Mouse (Mus musculus) liver, embryonic 14.5 days (tissue): ENCODE measurements at regions not wholly inside any gene's neighbourhood (a gene's known extent, or its start where the extent isn't known, plus 50 kb on each side); places are given as distances from the start of the nearest gene placed in this dataset.

Experiments used
- ATAC-seq: fragments of 200-750 bp; cut with Nextera tagmentation; 2 replicates; pipeline ENCODE4 v1.8.0; 2017; ENCODE audit warnings: moderate number of reproducible peaks, mild to moderate bottlenecking, moderate library complexity; ENCODE audit not compliant: insufficient read depth
- DNase-seq, 3 experiments: peaks; one replicate each; pipeline ENCODE4 v3.0.0-alpha.2; 2012 to 2013; ENCODE audit warnings: low read depth in 3 of 3, low spot score in 3 of 3
- H3K27ac ChIP-seq: fragments of 300-500 bp; sonication (generic); 2 replicates; pipeline ENCODE4 v1.5.1; 2014; ENCODE audit warnings: moderate library complexity, mild to moderate bottlenecking, control low read depth, inconsistent platforms
- H3K27me3 ChIP-seq: fragments of 300-500 bp; sonication (generic); 2 replicates; pipeline ENCODE4 v1.6.1; 2014; ENCODE audit warnings: mild to moderate bottlenecking, low read length, moderate library complexity; ENCODE audit not compliant: control insufficient read depth, insufficient read depth
- H3K36me3 ChIP-seq: fragments of 300-500 bp; sonication (generic); replicated peaks from 2 replicates; pipeline ENCODE4 v1.6.1; 2014; ENCODE audit warnings: low read depth; ENCODE audit not compliant: control insufficient read depth, insufficient read depth
- H3K4me1 ChIP-seq, 2 experiments: fragments of 200-500 bp in 1 of 2; fragments of 300-500 bp in 1 of 2; sonication (generic) in 1 of 2; replicated peaks; 2 replicates each; pipeline ENCODE4 v1.6.1; 2012 to 2014; ENCODE audit warnings: antibody characterized with exemption in 1 of 2, inconsistent platforms in 1 of 2, low read length in 1 of 2; ENCODE audit not compliant: control insufficient read depth in 2 of 2, insufficient read depth in 2 of 2
- H3K4me2 ChIP-seq: fragments of 300-500 bp; sonication (generic); 2 replicates; pipeline ENCODE4 v1.6.1; 2014; ENCODE audit warnings: low read depth, mild to moderate bottlenecking, control low read depth, moderate library complexity
- H3K4me3 ChIP-seq, 2 experiments: fragments of 200-500 bp in 1 of 2; fragments of 300-500 bp in 1 of 2; sonication (generic) in 1 of 2; 2 replicates each; pipeline ENCODE4 v1.5.1; 2012 to 2014; ENCODE audit warnings: low read depth in 2 of 2, low read length in 2 of 2, mild to moderate bottlenecking in 2 of 2, control low read depth in 1 of 2, inconsistent platforms in 1 of 2, moderate library complexity in 1 of 2; ENCODE audit not compliant: insufficient read depth in 1 of 2
- H3K9ac ChIP-seq: fragments of 300-500 bp; sonication (generic); replicated peaks from 2 replicates; pipeline ENCODE4 v1.6.1; 2014; ENCODE audit warnings: mild to moderate bottlenecking, control low read depth, moderate library complexity
- H3K9me3 ChIP-seq: fragments of 300-500 bp; sonication (generic); 2 replicates; pipeline ENCODE4 v1.6.1; 2016; ENCODE audit warnings: low read length, mixed read lengths; ENCODE audit not compliant: control insufficient read depth
- CTCF ChIP-seq: IDR thresholded peaks from 2 replicates; pipeline ENCODE4 v1.5.1; 2016; ENCODE audit warnings: antibody characterized with exemption, low read depth, control low read depth
- EP300 ChIP-seq: IDR thresholded peaks from 2 replicates; pipeline ENCODE4 v1.6.1; 2016; ENCODE audit warnings: antibody characterized with exemption, low read depth
- WGBS: fragments of 180-500 bp; shearing (Covaris S2); extraction: QIAGEN DNeasy Blood & Tissue Kit; methylation state at CpG from one replicate; pipeline ENCODE4 v1.1.7; 2014; ENCODE audit not compliant: insufficient replicate concordance; 5-methylcytosine and 5-hydroxymethylcytosine counted together

GRCm38 (mm10) chr14:25226840-25227506 is 232.0 kb upstream of the Zmiz1 start:
- no peak for ATAC-seq
- no peak overlapping the region for H3K9ac ChIP-seq

GRCm38 (mm10) chr14:25228321-25229047 is 230.5 kb upstream of the Zmiz1 start:
- no peak overlapping the region for H3K9ac ChIP-seq
- H3K4me1 ChIP-seq: peaks cover 0 to 4% of the 10 kb centered on the region in 2 experiments; a peak in 2 of 4 replicates
- TF ChIP-seq EP300 (no peak), CTCF (no peak)
- H3K4me2 ChIP-seq: no peak overlapping the region
- H3K27me3 ChIP-seq: no peaks in the 10 kb centered on the region
- DNase-seq (no peak), ATAC-seq (no peak)
- WGBS: 67% methylated on average over 13 of the region's 13 CpGs
- H3K4me3 ChIP-seq: no peak overlapping the region
- H3K27ac ChIP-seq: no peak overlapping the region
- no peaks in the 10 kb centered on the region for H3K36me3 ChIP-seq
- no peaks in the 10 kb centered on the region for H3K9me3 ChIP-seq

More at GRCm38 (mm10) chr14:25226840-25227506, 232.0 kb upstream of the Zmiz1 start:
- Histone ChIP-seq H3K27ac (no peak overlapping the region), H3K27me3 (no peaks in the 10 kb centered on the region), H3K36me3 (no peaks in the 10 kb centered on the region), H3K4me1 (peaks cover 0 to 4% of the 10 kb centered on the region in 2 experiments; a peak in 2 of 4 replicates), H3K4me2 (peak overlapping the region; percentile 15; the same call in 1 of the 2 replicates), H3K4me3 (no peak overlapping the region), H3K9me3 (no peaks in the 10 kb centered on the region)
- no peak for DNase-seq
- TF ChIP-seq CTCF: no peak
- TF ChIP-seq EP300: no peak
- WGBS: 60% methylated on average over 7 of the region's 7 CpGs

DNA sequence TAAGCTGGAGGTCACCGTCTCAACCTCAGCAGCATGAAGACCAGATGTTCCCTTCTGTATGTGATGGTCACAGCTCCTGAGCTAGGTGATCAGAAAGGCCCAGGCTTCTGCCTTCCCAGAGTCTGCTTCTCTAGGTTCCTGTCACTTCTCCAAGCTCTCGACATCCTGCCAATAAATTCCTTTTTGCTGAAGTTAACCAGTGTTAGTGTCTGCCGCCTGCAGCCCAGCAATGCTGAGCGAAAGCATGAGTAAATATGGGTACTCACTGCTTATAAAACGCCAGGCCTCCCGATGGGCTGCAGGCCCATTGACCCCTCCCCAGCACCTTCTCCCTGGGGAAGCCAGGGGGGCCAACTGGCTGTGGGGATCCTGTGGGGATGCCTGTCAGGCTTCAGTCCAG is 229.4 kb upstream of the Zmiz1 start:
- WGBS: 37% methylated on average over 6 of the region's 6 CpGs
- DNase-seq: no peak
- Histone ChIP-seq H3K27me3 (no peaks in the 10 kb centered on the region), H3K4me1 (peaks cover 0 to 4% of the 10 kb centered on the region in 2 experiments; a peak in 2 of 4 replicates), H3K4me2 (no peak overlapping the region), H3K9me3 (no peaks in the 10 kb centered on the region), H3K27ac (no peak overlapping the region), H3K36me3 (no peaks in the 10 kb centered on the region), H3K9ac (no peak overlapping the region), H3K4me3 (no peak overlapping the region)
- TF ChIP-seq CTCF (no peak), EP300 (no peak)
- ATAC-seq: no peak

DNA sequence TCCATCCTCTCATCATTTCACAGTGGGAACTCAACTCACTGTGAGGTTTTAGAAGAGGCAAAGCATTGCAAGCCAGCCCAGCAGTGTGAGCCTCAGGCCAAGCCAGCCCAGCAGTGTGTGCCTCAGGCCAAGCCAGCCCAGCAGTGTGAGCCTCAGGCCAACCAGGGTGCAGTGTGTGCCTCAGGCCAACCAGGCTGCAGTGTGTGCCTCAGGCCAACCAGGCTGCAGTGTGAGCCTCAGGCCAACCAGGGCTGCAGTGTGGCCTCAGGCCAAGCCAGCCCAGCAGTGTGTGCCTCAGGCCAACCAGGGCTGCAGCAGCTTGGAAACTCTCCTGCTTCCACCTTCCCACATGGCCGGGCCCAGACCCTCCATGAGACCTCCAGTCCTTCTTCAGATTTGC is 227.1 kb upstream of the Zmiz1 start:
- ATAC-seq: peak; percentile 67
- no peak overlapping the region for H3K27ac ChIP-seq

DNA sequence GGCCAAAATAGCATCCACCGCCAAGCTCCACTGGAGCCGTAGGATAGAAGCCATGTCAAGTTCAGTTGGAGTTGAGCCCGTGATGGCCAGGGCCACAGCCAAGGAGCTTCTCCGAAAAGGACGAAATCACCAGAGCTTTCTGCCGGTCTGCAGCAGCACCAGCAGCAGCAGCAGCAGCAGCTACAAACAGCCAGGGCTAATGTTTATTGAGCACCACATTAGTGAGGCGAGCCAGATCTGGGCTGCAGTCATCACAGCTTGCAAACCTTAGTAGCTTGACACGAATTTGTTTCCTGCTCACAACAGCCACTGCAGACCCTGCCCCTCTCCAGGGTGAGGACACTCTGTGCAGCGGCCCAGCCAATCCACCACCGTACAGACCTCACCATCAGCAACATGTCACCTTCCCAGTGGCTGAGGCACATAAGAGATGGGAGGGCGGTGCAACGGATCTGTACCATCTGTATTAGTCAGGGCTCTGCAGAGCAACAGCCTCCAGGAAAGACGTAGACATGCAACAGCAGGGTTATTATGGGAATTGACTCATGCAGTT is 222.5 kb upstream of the Zmiz1 start:
- DNase-seq (no peak), ATAC-seq (no peak)
- Histone ChIP-seq H3K9me3 (no peaks in the 10 kb centered on the region), H3K4me2 (no peak overlapping the region), H3K36me3 (no peaks in the 10 kb centered on the region), H3K4me1 (no peaks in the 10 kb centered on the region), H3K9ac (no peak overlapping the region), H3K27me3 (no peaks in the 10 kb centered on the region), H3K27ac (no peak overlapping the region), H3K4me3 (no peak overlapping the region)
- WGBS: 64% methylated on average over 13 of the region's 13 CpGs
- TF ChIP-seq EP300 (no peak), CTCF (no peak)

More for the DNA sequence above, 227.1 kb upstream of the Zmiz1 start:
- Histone ChIP-seq H3K36me3 (no peaks in the 10 kb centered on the region), H3K4me2 (no peak overlapping the region), H3K27me3 (no peaks in the 10 kb centered on the region), H3K4me1 (peaks cover 0 to 4% of the 10 kb centered on the region in 2 experiments; a peak in 2 of 4 replicates), H3K9ac (no peak overlapping the region), H3K4me3 (no peak overlapping the region), H3K9me3 (no peaks in the 10 kb centered on the region)
- DNase-seq: no peak
- TF ChIP-seq CTCF: no peak
- no peak for TF ChIP-seq EP300
- 42% methylated on average over 1 of the region's 1 CpGs for WGBS
